19 mouse cellular contexts compared by ENCODE assay signal in genomic region chr10:28586565-28587138, GRCm38 (mm10).
A peak's percentile ranks its signal among the peaks of the same experiment; 100 is the strongest.
DNase-seq lines count a peak whose midpoint lies in the region; ATAC-seq lines count a peak whose summit lies in the region.
"Had no signal": no experiment of that assay in that cellular context is flagged by ENCODE, and none has a peak within 500 bp of the region (broad histone marks: within the 10 kb centered on the region; RNA-seq: fewer than 3 reads in every experiment).

No protein-coding gene starts in this region.

- WGBS in hindbrain, embryonic 15.5 days, result 55% methylated on average over 4 of the region's 4 CpGs
- 55% methylated on average over 4 of the region's 4 CpGs for WGBS in hindbrain, embryonic 12.5 days

- no peak overlapping the region for H3K9ac ChIP-seq in hindbrain, embryonic 15.5 days
- no peak overlapping the region for H3K9ac ChIP-seq in hindbrain, embryonic 12.5 days
- H3K9ac ChIP-seq: limb, embryonic 15.5 days; stomach, embryonic 15.5 days had no signal

- no peaks in the 10 kb centered on the region; the same call in 1 of the 2 replicates for H3K36me3 ChIP-seq in hindbrain, embryonic 15.5 days
- 0 out of 2 replicates have a peak, but pooled peaks cover 3% of the 10 kb centered on the region for H3K36me3 ChIP-seq in hindbrain, embryonic 12.5 days

- no peak overlapping the region for H3K27ac ChIP-seq in hindbrain, embryonic 15.5 days (replicated peaks)
- no peak overlapping the region for H3K27ac ChIP-seq in hindbrain, embryonic 12.5 days
- H3K27ac ChIP-seq: limb, embryonic 15.5 days; stomach, embryonic 15.5 days had no signal

- no peak overlapping the region for H3K4me3 ChIP-seq in hindbrain, embryonic 15.5 days
- H3K4me3 ChIP-seq in hindbrain, embryonic 12.5 days, result no peak overlapping the region
- H3K4me3 ChIP-seq: limb, embryonic 15.5 days; megakaryocyte, embryonic 14.5 days; stomach, embryonic 15.5 days had no signal

- 0 out of 2 replicates have a peak, but pooled peaks have one; percentile 42 for ATAC-seq in hindbrain, embryonic 15.5 days (ENCODE audit: low FRiP score, low read depth)
- no peak for ATAC-seq in hindbrain, embryonic 12.5 days (ENCODE audit: low FRiP score)
- ATAC-seq: midbrain, embryonic 16.5 days had no signal

- H3K4me2 ChIP-seq in hindbrain, embryonic 15.5 days, result no peak overlapping the region
- no peak overlapping the region for H3K4me2 ChIP-seq in hindbrain, embryonic 12.5 days (replicated peaks)
- H3K4me2 ChIP-seq: heart, embryonic 11.5 days; limb, embryonic 15.5 days; stomach, embryonic 15.5 days had no signal

- H3K9me3 ChIP-seq in hindbrain, embryonic 15.5 days, result no peaks in the 10 kb centered on the region
- no peaks in the 10 kb centered on the region for H3K9me3 ChIP-seq in hindbrain, embryonic 12.5 days (replicated peaks)
- H3K9me3 ChIP-seq: limb, embryonic 15.5 days; stomach, embryonic 15.5 days had no signal

- H3K27me3 ChIP-seq in hindbrain, embryonic 15.5 days, result no peaks in the 10 kb centered on the region
- H3K27me3 ChIP-seq in hindbrain, embryonic 12.5 days, result no peaks in the 10 kb centered on the region
- H3K27me3 ChIP-seq: limb, embryonic 15.5 days; megakaryocyte, embryonic 14.5 days; stomach, embryonic 15.5 days had no signal

- no peaks in the 10 kb centered on the region for H3K4me1 ChIP-seq in hindbrain, embryonic 15.5 days (replicated peaks)
- no peaks in the 10 kb centered on the region for H3K4me1 ChIP-seq in hindbrain, embryonic 12.5 days
- H3K4me1 ChIP-seq: limb, embryonic 15.5 days; stomach, embryonic 15.5 days had no signal

- peak; percentile 10 for DNase-seq in ES-CJ7 (ENCODE audit: low read depth, low spot score)
- DNase-seq in brain, adult 2 months (ENCODE audit: low read depth, low spot score), result peak; percentile 29
- peak; percentile 21 to 33 for DNase-seq in layer of hippocampus, postnatal 10 days (ENCODE audit: low spot score in 2 of 2)
- DNase-seq in gastrocnemius, postnatal 4 days (ENCODE audit: low spot score in 2 of 2), result no peak
- DNase-seq in testis, postnatal 14 days (ENCODE audit: low spot score), result no peak
- DNase-seq: embryo, embryonic 11 days; gastrocnemius, postnatal 25 days; heart, postnatal 14 days; kidney, adult 2 months; kidney, postnatal 25 days; lung, postnatal 14 days; spleen, adult 18-20 months had no signal

Comparison
In these comparisons a context has a peak if more than half of its experiments do, and no peak if none do; other contexts are left out.
1. DNase-seq: peak in ES-CJ7 (single experiment), brain, adult 2 months (single experiment) and layer of hippocampus, postnatal 10 days (2 of 2); none in gastrocnemius, postnatal 4 days (0 of 2) and testis, postnatal 14 days (single experiment).